Mouse (Mus musculus): ENCODE results near the gene Pik3r5.

- TF ChIP-seq GATA1 (IDR thresholded peaks at IDR 0.05; ENCODE audit: borderline replicate concordance, low read length) = no peak
- no peak for TF ChIP-seq FLI1 (IDR thresholded peaks at IDR 0.05; ENCODE audit: low read length)
Observed at GRCm38 (mm10) chr11:68519815-68520214, 87.9 kb downstream of the Pik3r5 start.
